Mouse (Mus musculus): Measurements from ENCODE around the gene Cers4. TPM values are rescaled to one million over a fixed set of nuclear protein-coding genes. Genes with fewer than 3 reads are reported as not detected.

Gene Cers4
- polyA plus RNA-seq, 1 experiment from 2014 or later, result 12.1 TPM

DNA sequence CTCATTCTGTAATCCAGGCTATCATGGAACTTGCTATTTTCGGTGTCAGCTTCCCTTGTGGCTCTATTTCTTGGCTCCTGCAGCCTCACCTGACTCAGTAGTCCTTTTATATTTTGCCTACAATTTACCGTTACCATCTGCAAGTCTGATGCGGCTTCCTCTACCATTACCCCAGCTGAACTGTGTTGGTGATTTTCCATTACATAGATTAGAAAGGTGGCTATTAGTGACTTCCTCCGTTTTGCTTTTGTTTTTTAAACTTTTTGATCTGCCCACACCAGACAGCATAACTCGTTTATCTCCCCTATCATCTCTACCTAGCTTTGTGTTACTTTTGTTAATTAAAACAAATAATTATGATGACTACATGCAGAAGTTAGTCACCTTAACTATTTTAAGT is 14.7 kb downstream of the Cers4 start:
- Histone ChIP-seq H3K36me3 (replicated peaks) (no peaks in the 10 kb centered on the region), H3K4me1 (peaks cover 15% of the 10 kb centered on the region), H3K27ac (replicated peaks) (no peak overlapping the region), H3K4me3 (no peak overlapping the region), H3K27me3 (replicated peaks; ENCODE audit: low read depth, poor library complexity, severe bottlenecking) (no peaks in the 10 kb centered on the region), H3K9me3 (no peaks in the 10 kb centered on the region)
- 85% methylated on average over 5 of the region's 5 CpGs for WGBS
- DNase-seq (ENCODE audit: low spot score), result no peak

DNA sequence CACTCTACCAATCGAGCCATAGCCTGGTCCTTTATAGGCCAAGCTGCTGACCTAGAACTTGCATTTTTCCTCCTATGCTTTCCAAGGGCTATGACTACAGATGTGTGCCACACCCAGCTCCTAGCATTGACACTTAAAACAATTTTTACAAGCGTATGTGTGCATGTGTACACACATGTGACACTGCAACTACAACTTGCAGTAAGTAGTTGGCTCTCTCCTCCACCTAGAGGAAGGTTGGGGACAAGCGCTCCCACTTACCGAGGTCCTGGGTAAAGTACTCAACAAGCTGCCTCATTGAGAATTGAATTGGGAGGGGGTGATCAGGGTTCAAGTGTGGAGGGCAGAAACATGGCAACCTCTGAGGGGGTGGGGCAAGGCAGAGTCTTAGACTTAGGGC is 18.0 kb downstream of the Cers4 start:
- Histone ChIP-seq H3K4me3 (no peak overlapping the region), H3K4me1 (peaks cover 15% of the 10 kb centered on the region), H3K27me3 (replicated peaks; ENCODE audit: low read depth, poor library complexity, severe bottlenecking) (no peaks in the 10 kb centered on the region), H3K27ac (replicated peaks) (0 out of 2 replicates have a peak overlapping the region, but pooled peaks have one; percentile 75), H3K36me3 (replicated peaks) (no peaks in the 10 kb centered on the region), H3K9me3 (no peaks in the 10 kb centered on the region)
- no peak for DNase-seq (ENCODE audit: low spot score)
- 81% methylated on average over 4 of the region's 4 CpGs for WGBS

GRCm38 (mm10) chr8:4511429-4512115 is 18.7 kb downstream of the Cers4 start:
- no peak for DNase-seq (ENCODE audit: low spot score)
- 35% methylated on average over 2 of the region's 2 CpGs for WGBS

DNA sequence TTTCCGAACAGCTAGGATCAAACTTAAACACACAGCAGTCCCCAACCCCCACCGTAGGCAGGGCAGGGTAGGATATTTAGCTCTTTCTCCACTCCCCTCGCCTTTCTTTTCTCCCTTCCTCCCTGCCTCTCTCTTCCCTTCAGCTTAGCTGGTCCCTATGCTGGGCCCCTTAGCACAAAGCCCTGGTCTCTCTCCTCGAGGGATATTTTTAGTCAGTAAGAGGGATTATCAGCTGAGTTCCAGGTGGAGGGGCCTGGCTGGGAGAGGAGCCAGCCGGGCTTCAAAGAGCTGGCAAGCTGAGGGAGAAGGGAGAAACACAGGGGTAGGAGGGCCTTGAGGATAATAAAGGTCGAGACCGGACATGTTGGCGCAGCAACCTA is 19.3 kb downstream of the Cers4 start:
- Histone ChIP-seq H3K36me3 (replicated peaks) (peaks cover 4% of the 10 kb centered on the region; the same call in 1 of the 2 replicates), H3K27me3 (replicated peaks; ENCODE audit: low read depth, poor library complexity, severe bottlenecking) (no peaks in the 10 kb centered on the region), H3K27ac (replicated peaks) (peak overlapping the region; percentile 75), H3K4me3 (no peak overlapping the region), H3K4me1 (peaks cover 15% of the 10 kb centered on the region), H3K9me3 (no peaks in the 10 kb centered on the region)
- WGBS, result 22% methylated on average over 8 of the region's 8 CpGs
- peak; percentile 39 for DNase-seq (ENCODE audit: low spot score)

More at GRCm38 (mm10) chr8:4511429-4512115, 18.7 kb downstream of the Cers4 start:
- H3K27ac ChIP-seq (replicated peaks), result peak overlapping the region; percentile 75
- H3K4me1 ChIP-seq, result peaks cover 15% of the 10 kb centered on the region
- no peaks in the 10 kb centered on the region for H3K9me3 ChIP-seq
- no peaks in the 10 kb centered on the region for H3K36me3 ChIP-seq (replicated peaks)
- no peaks in the 10 kb centered on the region for H3K27me3 ChIP-seq (replicated peaks; ENCODE audit: low read depth, poor library complexity, severe bottlenecking)
- no peak overlapping the region for H3K4me3 ChIP-seq

- peaks cover 13% of the 10 kb centered on the region for H3K4me1 ChIP-seq
These were observed 23.3 kb downstream of the Cers4 start for GRCm38 (mm10) chr8:4516162-4516561.

DNA sequence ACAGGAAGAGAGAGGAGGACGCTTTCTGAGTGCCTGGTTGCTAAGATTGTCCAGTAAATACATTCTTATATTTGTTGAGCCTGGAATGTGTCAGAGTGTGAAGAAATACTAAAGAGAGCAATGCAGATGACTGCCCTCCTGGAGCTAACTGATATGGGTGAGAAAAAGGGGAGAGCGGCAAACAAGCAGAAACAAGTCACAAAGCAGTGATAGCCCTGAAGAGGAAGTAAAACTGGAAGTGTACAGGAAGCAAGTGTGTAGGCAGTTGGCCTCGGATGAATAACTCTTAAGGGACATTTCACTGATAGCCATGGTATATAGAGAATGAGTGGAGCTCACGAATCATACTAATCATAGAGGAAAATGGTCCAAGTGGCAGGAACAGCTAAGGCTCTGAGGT is 28.6 kb downstream of the Cers4 start:
- no peak for DNase-seq (ENCODE audit: low spot score)
- H3K4me1 ChIP-seq, result no peaks in the 10 kb centered on the region
- no peaks in the 10 kb centered on the region for H3K27me3 ChIP-seq (replicated peaks; ENCODE audit: low read depth, poor library complexity, severe bottlenecking)
- peaks cover 48% of the 10 kb centered on the region for H3K36me3 ChIP-seq (replicated peaks)
- no peak overlapping the region for H3K4me3 ChIP-seq
- H3K9me3 ChIP-seq, result no peaks in the 10 kb centered on the region
- no peak overlapping the region for H3K27ac ChIP-seq (replicated peaks)
- 85% methylated on average over 4 of the region's 4 CpGs for WGBS

More at GRCm38 (mm10) chr8:4516162-4516561, 23.3 kb downstream of the Cers4 start:
- Histone ChIP-seq H3K36me3 (replicated peaks) (peaks cover 36% of the 10 kb centered on the region), H3K4me3 (no peak overlapping the region), H3K27ac (replicated peaks) (no peak overlapping the region), H3K27me3 (replicated peaks; ENCODE audit: low read depth, poor library complexity, severe bottlenecking) (no peaks in the 10 kb centered on the region), H3K9me3 (no peaks in the 10 kb centered on the region)
- 87% methylated on average over 2 of the region's 2 CpGs for WGBS
- peak; percentile 56 for DNase-seq (ENCODE audit: low spot score)

- Histone ChIP-seq H3K27me3 (replicated peaks; ENCODE audit: low read depth, poor library complexity, severe bottlenecking) (no peaks in the 10 kb centered on the region), H3K9me3 (no peaks in the 10 kb centered on the region), H3K27ac (replicated peaks) (no peak overlapping the region), H3K4me3 (no peak overlapping the region), H3K4me1 (no peaks in the 10 kb centered on the region), H3K36me3 (replicated peaks) (peaks cover 31% of the 10 kb centered on the region)
- no peak for DNase-seq (ENCODE audit: low spot score)
- 92% methylated on average over 10 of the region's 10 CpGs for WGBS
These were observed 30.7 kb downstream of the Cers4 start for GRCm38 (mm10) chr8:4523525-4523924.

Other genes starting within 250 kb of the Cers4 start
- gene Tgfbr3l, start 244.8 kb upstream of the Cers4 start, polyA plus RNA-seq (2016; fragmentation: Nextera tagmentation; extraction: Ambion mirVana), result 4.4 and 5.2 TPM in 2 replicates
- gene Snapc2, start 239.9 kb upstream of the Cers4 start, polyA plus RNA-seq (2016; fragmentation: Nextera tagmentation; extraction: Ambion mirVana), result 62.3 and 64.6 TPM in 2 replicates
- 121 and 134 TPM in 2 replicates for gene Ctxn1, start 233.8 kb upstream of the Cers4 start, polyA plus RNA-seq (2016; fragmentation: Nextera tagmentation; extraction: Ambion mirVana)
- gene Timm44, start 217.1 kb upstream of the Cers4 start, polyA plus RNA-seq (2016; fragmentation: Nextera tagmentation; extraction: Ambion mirVana), result 64.7 and 73.3 TPM in 2 replicates
- 24.4 and 25.4 TPM in 2 replicates for gene Ccl25, start 167.8 kb upstream of the Cers4 start, polyA plus RNA-seq (2016; fragmentation: Nextera tagmentation; extraction: Ambion mirVana)
- gene Elavl1, start 167.6 kb upstream of the Cers4 start, polyA plus RNA-seq (2016; fragmentation: Nextera tagmentation; extraction: Ambion mirVana), result 362 and 373 TPM in 2 replicates
- gene Zfp958, start 120.1 kb downstream of the Cers4 start, polyA plus RNA-seq (2016; fragmentation: Nextera tagmentation; extraction: Ambion mirVana), result 12.6 and 14.6 TPM in 2 replicates